Mouse (Mus musculus): ENCODE results near the gene Cpa4.

The Cpa4 gene

GRCm38 (mm10) chr6:30551644-30552580 is 16.3 kb upstream of the Cpa4 start:
- peak; percentile 62 to 71 for DNase-seq

- no peak for DNase-seq
Observed at GRCm38 (mm10) chr6:30552628-30553027, 15.5 kb upstream of the Cpa4 start.

GRCm38 (mm10) chr6:30553381-30554010 is 14.7 kb upstream of the Cpa4 start:
- DNase-seq = no peak

- DNase-seq = no peak
Observed at GRCm38 (mm10) chr6:30554092-30554491, 14.1 kb upstream of the Cpa4 start.

- DNase-seq = peak in 1 of 2 experiments; percentile 39
Observed at GRCm38 (mm10) chr6:30554621-30555170, 13.5 kb upstream of the Cpa4 start.

GRCm38 (mm10) chr6:30556080-30556479 is 12.1 kb upstream of the Cpa4 start:
- no peak for DNase-seq

- no peak for DNase-seq
Observed at GRCm38 (mm10) chr6:30559726-30560125, 8.4 kb upstream of the Cpa4 start.

GRCm38 (mm10) chr6:30562132-30562531 is 6.0 kb upstream of the Cpa4 start:
- DNase-seq = no peak

- DNase-seq = no peak
Observed at GRCm38 (mm10) chr6:30563575-30563974, 4.6 kb upstream of the Cpa4 start.

GRCm38 (mm10) chr6:30564051-30564450 is 4.1 kb upstream of the Cpa4 start:
- DNase-seq = no peak

GRCm38 (mm10) chr6:30569331-30569730 is 1.2 kb downstream of the Cpa4 start:
- DNase-seq = no peak

GRCm38 (mm10) chr6:30570012-30570411 is 1.8 kb downstream of the Cpa4 start:
- DNase-seq = no peak

GRCm38 (mm10) chr6:30572456-30573311 is 4.5 kb downstream of the Cpa4 start:
- DNase-seq = peak in 1 of 2 experiments; percentile 31

GRCm38 (mm10) chr6:30573380-30573779 is 5.2 kb downstream of the Cpa4 start:
- DNase-seq = no peak

GRCm38 (mm10) chr6:30574945-30575344 is 6.8 kb downstream of the Cpa4 start:
- no peak for DNase-seq

GRCm38 (mm10) chr6:30576477-30577203 is 8.5 kb downstream of the Cpa4 start:
- DNase-seq = no peak

GRCm38 (mm10) chr6:30579961-30580840 is 12.0 kb downstream of the Cpa4 start:
- no peak for DNase-seq

GRCm38 (mm10) chr6:30580841-30581176 is 12.6 kb downstream of the Cpa4 start:
- DNase-seq = peak; percentile 28 to 42

- DNase-seq = no peak
Observed at GRCm38 (mm10) chr6:30586886-30587442, 18.8 kb downstream of the Cpa4 start.

GRCm38 (mm10) chr6:30589819-30590218 is 21.6 kb downstream of the Cpa4 start:
- DNase-seq = no peak

Data from cerebellum, postnatal 14 days (tissue).